Mouse (Mus musculus) c-Kit-positive CD71-negative TER-119-negative erythroid progenitor cells, embryonic 14.5 days (primary cell): Measurements from ENCODE around the gene Adamts20.
A peak's percentile ranks its signal among the peaks of the same experiment; 100 is the strongest.
"Not testable (repeated sequence)": the region's sequence is repeated elsewhere in the genome, so short reads cannot be mapped to it uniquely, and the experiment has no call there.

Experiments
- DNase-seq: peaks from one replicate; pipeline ENCODE4 v3.0.0-alpha.2; 2013; ENCODE audit warnings: low read depth

Gene Adamts20

GRCm38 (mm10) chr15:94444437-94445136 is 20.6 kb downstream of the Adamts20 start:
- no peak for DNase-seq

GRCm38 (mm10) chr15:94444043-94444436 is 21.2 kb downstream of the Adamts20 start:
- DNase-seq: no peak

- no peak for DNase-seq
These were observed 22.2 kb downstream of the Adamts20 start for GRCm38 (mm10) chr15:94443025-94443424.

DNA sequence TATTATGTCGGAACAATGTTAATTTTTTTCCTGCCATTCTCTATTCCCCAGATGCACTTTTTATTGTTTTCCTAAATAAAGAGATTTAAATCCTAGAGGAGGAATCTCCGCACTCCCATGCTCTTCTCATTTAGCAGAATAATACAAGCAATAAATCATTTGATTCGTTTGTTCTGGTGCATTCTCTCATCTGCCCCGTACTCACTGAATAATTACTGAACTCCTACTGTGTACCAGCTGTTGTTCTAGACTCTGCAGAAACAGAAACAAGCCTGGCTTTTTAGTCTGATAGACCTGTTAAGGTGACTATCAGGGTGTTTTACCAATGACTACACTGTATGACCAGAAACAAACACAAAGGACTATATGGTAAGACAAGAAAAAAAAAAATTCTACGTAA is 29.7 kb downstream of the Adamts20 start:
- DNase-seq: no peak

GRCm38 (mm10) chr15:94430681-94431405 is 34.4 kb downstream of the Adamts20 start:
- DNase-seq: no peak

DNA sequence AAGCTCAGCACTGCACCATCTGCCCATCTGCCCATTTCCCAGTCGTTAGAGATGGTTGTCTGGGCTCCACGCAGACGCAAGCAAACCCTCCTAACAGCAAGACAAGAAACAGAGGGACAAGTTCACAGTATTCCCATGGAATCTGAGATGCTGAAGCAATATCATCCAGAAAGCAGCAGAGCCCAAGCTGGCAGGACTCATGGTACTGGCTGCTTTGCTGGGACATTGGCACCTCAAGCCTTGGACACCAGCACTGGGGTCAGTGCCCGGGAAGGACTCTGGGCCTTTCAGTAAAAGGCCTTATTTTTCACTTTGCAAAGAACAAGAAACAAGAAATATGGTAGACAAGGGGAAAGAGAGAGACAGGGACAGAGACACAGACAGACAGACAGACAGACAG is 36.5 kb downstream of the Adamts20 start:
- DNase-seq: no peak

DNA sequence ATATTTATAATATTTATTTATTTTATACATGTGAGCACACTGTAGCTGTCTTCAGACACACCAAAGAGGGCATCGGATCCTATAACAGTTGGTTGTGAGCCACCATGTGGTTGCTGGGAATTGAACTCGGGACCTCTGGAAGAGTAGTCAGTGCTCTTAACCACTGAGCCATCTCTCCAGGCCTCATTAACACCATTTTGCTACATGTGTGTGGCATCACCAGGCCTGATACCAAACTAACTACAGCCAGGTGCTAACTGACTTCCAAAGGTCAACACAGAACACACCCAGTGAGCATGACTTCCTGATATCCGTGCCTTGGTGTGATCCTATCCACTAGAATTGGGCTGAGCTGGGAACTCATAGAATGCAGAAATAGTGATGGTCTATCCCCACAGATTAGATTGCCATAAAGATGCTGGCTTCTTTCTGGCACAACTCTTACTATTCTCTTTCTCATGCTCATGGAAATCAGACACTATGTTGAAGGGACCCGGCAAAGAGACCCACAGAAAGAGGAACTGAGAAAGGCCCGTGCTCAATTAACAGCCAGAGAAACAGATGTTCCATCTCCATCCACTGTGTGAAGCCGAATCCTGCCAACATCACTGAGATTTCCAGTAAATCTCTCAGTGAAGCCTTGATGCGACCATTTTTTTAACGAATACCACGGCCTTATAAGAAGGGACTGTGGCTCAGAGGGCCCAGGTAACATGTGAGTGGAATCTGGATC is 37.6 kb downstream of the Adamts20 start:
- no peak for DNase-seq

GRCm38 (mm10) chr15:94420526-94420925 is 44.7 kb downstream of the Adamts20 start:
- DNase-seq: no peak

DNA sequence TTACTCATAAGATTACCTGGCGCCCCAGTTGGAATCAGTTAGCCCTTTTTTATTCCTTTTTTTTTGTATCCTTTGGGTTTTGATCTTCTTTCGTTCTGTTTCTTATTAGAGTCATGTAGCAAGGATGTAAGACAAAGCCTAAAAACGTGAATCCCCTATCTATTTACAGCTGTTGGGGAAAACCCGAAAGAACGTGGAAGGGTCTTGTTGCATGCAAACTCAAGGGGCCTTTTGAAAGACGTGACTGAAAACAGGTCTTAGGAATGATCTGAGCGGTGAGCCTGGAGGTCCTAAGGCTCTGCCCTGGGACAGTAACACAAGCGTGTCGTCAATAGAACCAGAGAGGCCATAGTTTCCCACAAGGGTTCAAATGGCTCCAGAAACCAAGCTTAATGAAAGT is 46.1 kb downstream of the Adamts20 start:
- no peak for DNase-seq

DNA sequence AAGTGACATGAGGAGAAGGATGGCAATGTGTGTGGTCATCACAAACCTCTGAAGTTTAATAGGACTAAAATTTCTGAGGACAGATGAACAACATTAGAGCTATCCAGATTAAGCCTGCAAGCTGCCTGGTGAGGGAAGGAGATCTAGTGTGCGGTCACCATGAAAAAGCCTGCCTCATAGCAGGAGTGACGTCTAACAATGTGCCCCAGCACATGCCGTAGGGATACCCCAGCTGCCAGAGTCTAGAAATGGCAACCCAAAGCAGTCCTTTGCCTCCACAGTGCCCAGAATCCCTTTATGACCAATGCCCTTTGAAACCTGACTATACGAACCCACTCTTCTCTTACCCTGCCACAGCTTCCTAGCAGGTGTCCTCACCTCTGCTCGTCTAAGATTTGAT is 46.8 kb downstream of the Adamts20 start:
- no peak for DNase-seq

DNA sequence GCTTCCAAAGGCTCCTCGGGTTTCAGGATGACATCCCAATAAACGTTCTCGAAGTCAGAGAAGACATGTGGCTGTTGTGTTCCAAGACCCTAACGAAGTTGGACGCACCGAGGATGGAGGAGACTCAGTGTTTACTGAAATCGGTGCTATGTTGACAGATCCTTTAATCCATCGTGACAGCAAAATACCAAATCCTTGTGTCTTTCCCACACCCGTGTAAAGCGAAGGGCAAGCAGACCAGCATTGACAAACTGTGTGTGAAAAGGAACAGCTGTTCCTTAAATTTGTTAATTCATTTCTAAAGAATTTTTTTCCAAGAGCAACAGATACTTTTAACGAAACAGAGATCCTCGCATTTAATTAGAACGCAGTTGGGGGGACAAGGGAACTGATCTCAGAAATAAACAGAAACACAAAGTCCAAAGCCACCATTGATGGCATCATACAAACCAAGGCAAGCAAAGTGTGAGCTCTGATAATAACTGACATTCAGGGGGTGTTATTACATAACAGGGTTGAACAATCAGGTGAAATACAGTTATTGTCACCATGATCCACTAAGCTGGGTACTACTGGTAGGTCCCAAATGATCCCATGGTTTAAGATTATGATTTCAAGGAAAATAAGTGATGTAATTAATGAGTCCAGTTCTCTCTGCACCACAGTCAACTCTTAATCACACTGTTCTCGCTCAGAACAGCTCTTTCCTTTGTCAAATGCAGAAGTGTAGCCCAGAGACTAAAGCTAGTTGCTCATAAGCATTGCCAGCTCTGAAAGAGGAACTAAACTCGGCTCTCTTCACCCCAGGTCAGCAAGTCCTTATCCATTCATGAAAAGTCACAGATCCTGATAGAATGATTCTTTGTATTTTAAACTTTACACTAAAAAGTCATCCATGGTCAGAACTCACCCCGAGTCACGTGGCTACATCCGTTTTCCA is 47.7 kb downstream of the Adamts20 start:
- DNase-seq: peak; percentile 32

- DNase-seq: no peak
These were observed 55.4 kb downstream of the Adamts20 start for GRCm38 (mm10) chr15:94409832-94410231.

- no peak for DNase-seq
These were observed 58.9 kb downstream of the Adamts20 start for GRCm38 (mm10) chr15:94406364-94406763.

GRCm38 (mm10) chr15:94404071-94404545 is 61.1 kb downstream of the Adamts20 start:
- DNase-seq: peak; percentile 37

DNA sequence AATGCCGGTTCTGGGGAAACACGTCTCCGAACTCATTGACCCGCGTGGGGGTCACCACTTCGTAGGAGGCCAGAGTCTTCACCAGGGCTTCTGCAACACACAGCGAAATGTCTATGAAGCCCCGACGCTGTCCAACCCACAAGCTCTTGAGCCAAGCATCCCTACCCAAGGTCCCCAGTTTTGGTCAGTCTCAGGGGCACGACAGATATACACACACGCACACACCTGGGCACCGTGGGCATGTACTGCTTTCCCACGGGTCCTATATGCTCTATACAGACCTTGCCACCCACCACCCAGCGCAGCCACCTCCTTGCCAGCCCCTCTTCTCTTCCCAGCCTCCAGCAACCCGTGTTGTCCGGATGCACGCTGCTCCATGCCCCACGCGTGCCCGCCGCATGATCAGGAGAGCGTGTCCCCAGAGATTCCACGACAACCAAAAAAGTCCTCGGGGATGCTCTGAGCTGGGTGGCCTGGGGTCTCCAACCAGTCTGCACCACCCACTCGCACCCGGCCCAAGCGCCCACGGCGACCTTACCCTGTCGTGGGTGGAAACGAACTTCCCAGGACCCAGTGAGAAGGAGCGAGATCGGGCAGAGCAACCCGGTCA is 61.7 kb downstream of the Adamts20 start:
- DNase-seq: no peak

DNA sequence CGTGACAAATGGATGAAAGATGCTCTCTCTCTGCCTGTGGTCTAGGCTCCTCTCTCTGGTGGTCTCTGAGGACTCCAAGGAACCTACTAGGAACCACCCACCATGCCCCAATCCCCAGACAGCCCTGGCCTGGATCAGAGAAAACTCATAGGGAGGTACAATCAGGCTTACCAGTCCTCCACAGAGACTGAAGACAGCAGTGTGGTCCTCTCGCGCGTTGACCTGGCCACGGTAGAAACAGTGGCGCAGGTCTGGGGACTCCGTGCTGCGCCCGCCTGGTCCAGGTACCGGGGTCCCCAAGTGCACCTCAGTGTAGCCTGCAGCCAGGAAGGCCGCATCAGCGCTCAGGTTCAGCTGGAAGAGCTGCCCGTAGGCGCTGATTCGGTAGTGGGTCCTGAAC is 62.2 kb downstream of the Adamts20 start:
- no peak for DNase-seq

DNA sequence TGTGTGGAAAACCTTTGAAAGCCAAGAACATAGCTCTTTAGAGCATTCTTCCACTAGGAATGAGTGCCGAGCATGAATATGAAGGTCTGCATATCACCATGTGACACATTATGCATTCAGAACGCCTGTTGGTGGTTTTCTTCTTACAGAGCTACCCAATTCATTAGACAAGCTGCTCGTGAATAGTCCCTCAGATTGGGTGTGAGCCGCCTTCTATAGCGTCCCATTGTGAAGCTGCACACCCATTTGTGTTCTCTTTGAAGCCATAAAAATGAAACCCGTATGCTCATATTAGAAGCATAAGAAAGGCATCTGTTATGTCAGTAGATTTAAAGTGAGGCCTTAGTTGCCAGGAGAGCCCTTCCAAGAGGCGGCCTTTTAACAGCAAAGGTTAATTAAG is 72.5 kb downstream of the Adamts20 start:
- DNase-seq: no peak

DNA sequence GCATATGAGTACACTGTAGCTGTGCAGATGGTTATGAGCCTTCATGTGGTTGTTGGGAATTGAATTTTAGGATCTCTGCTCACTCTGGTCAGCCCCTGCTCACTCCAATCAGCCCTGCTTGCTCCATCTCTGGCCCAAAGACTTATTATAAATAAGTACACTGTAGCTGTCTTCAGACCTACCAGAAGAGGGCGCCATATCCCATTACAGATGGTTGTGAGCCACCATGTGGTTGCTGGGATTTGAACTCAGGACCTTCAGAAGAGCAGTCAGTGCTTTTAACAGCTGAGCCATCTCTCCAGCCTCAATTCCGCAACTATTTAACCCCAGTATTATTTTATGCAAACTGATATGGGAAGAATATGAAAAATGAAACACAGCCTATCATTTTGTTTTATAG is 75.1 kb downstream of the Adamts20 start:
- not testable (repeated sequence) for DNase-seq

GRCm38 (mm10) chr15:94379425-94379824 is 85.8 kb downstream of the Adamts20 start:
- no peak for DNase-seq

- no peak for DNase-seq
These were observed 92.7 kb downstream of the Adamts20 start for GRCm38 (mm10) chr15:94372548-94372947.

DNA sequence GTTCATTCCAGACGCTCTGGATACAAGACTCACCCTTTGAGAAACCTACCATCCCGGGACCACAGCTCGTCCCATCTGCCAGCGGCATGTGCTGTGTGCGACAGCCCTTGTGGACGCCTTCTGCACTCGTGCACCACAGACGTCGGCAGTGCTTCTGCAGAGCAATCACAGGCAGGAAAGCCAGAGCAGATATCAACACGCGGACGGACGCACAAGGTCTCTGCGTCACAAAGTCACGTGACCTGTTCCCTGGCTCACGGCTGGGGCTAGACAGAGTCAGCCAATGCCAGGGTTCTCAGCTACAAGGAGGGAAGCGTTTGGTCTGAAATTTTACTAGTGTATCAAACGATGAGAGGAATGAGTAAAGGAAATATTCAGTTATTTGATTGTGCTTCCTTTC is 116.2 kb downstream of the Adamts20 start:
- DNase-seq: no peak
